Mouse (Mus musculus): ENCODE measurements at regions not wholly inside any gene's neighbourhood (a gene's known extent, or its start where the extent isn't known, plus 50 kb on each side); places are given as distances from the start of the nearest gene placed in this dataset.

GRCm38 (mm10) chr2:178686167-178686601 is 255.9 kb downstream of the Cdh26 start:
- no peak overlapping the region for H3K9ac ChIP-seq
- ATAC-seq (ENCODE audit: low FRiP score) (no peak), DNase-seq (ENCODE audit: low spot score) (no peak)
- no peaks in the 10 kb centered on the region for H3K36me3 ChIP-seq (replicated peaks; ENCODE audit: control insufficient read depth, insufficient read depth)
- H3K9me3 ChIP-seq (ENCODE audit: control insufficient read depth, low read length) = no peaks in the 10 kb centered on the region
- no peak overlapping the region for H3K4me3 ChIP-seq (replicated peaks; ENCODE audit: low read length)
- no peak overlapping the region for H3K27ac ChIP-seq
- no peak overlapping the region for H3K4me2 ChIP-seq (replicated peaks)
- H3K4me1 ChIP-seq (replicated peaks; ENCODE audit: control insufficient read depth, insufficient read depth, low read length) = 0 out of 2 replicates have a peak, but pooled peaks cover 10% of the 10 kb centered on the region
- 50% methylated on average over 7 of the region's 7 CpGs for WGBS
- no peaks in the 10 kb centered on the region for H3K27me3 ChIP-seq (ENCODE audit: control insufficient read depth, insufficient read depth, low read length)

- H3K4me2 ChIP-seq (replicated peaks) = no peak overlapping the region
- no peak overlapping the region for H3K4me3 ChIP-seq (replicated peaks; ENCODE audit: low read length)
- H3K27me3 ChIP-seq (ENCODE audit: control insufficient read depth, insufficient read depth, low read length) = no peaks in the 10 kb centered on the region
- no peak overlapping the region for H3K27ac ChIP-seq
- 0 out of 2 replicates have a peak, but pooled peaks cover 10% of the 10 kb centered on the region for H3K4me1 ChIP-seq (replicated peaks; ENCODE audit: control insufficient read depth, insufficient read depth, low read length)
- DNase-seq (ENCODE audit: low spot score) = no peak
- H3K9ac ChIP-seq = no peak overlapping the region
- no peaks in the 10 kb centered on the region for H3K9me3 ChIP-seq (ENCODE audit: control insufficient read depth, low read length)
- WGBS = 72% methylated on average over 6 of the region's 6 CpGs
- no peaks in the 10 kb centered on the region for H3K36me3 ChIP-seq (replicated peaks; ENCODE audit: control insufficient read depth, insufficient read depth)
- no peak for ATAC-seq (ENCODE audit: low FRiP score)
Observed at GRCm38 (mm10) chr2:178688586-178688985, 258.3 kb downstream of the Cdh26 start.

GRCm38 (mm10) chr2:178691190-178691864 is 261.0 kb downstream of the Cdh26 start:
- DNase-seq (ENCODE audit: low spot score) (no peak), ATAC-seq (ENCODE audit: low FRiP score) (no peak)
- H3K4me1 ChIP-seq (replicated peaks; ENCODE audit: control insufficient read depth, insufficient read depth, low read length) = 0 out of 2 replicates have a peak, but pooled peaks cover 6% of the 10 kb centered on the region
- no peak overlapping the region for H3K4me2 ChIP-seq (replicated peaks)
- H3K9me3 ChIP-seq (ENCODE audit: control insufficient read depth, low read length) = no peaks in the 10 kb centered on the region
- H3K9ac ChIP-seq = no peak overlapping the region
- no peak overlapping the region for H3K4me3 ChIP-seq (replicated peaks; ENCODE audit: low read length)
- WGBS = 74% methylated on average over 13 of the region's 13 CpGs
- no peak overlapping the region for H3K27ac ChIP-seq
- no peaks in the 10 kb centered on the region for H3K36me3 ChIP-seq (replicated peaks; ENCODE audit: control insufficient read depth, insufficient read depth)
- no peaks in the 10 kb centered on the region for H3K27me3 ChIP-seq (ENCODE audit: control insufficient read depth, insufficient read depth, low read length)

GRCm38 (mm10) chr2:178691865-178692228 is 261.5 kb downstream of the Cdh26 start:
- WGBS = 88% methylated on average over 4 of the region's 4 CpGs
- Histone ChIP-seq H3K4me2 (replicated peaks) (no peak overlapping the region), H3K9me3 (ENCODE audit: control insufficient read depth, low read length) (no peaks in the 10 kb centered on the region), H3K27ac (no peak overlapping the region), H3K36me3 (replicated peaks; ENCODE audit: control insufficient read depth, insufficient read depth) (no peaks in the 10 kb centered on the region), H3K4me1 (replicated peaks; ENCODE audit: control insufficient read depth, insufficient read depth, low read length) (0 out of 2 replicates have a peak, but pooled peaks cover under 1% of the 10 kb centered on the region), H3K27me3 (ENCODE audit: control insufficient read depth, insufficient read depth, low read length) (no peaks in the 10 kb centered on the region), H3K4me3 (replicated peaks; ENCODE audit: low read length) (no peak overlapping the region), H3K9ac (no peak overlapping the region)
- ATAC-seq (ENCODE audit: low FRiP score) = no peak
- DNase-seq (ENCODE audit: low spot score) = no peak

GRCm38 (mm10) chr2:178692231-178692630 is 261.9 kb downstream of the Cdh26 start:
- H3K4me2 ChIP-seq (replicated peaks) = no peak overlapping the region
- H3K27ac ChIP-seq = no peak overlapping the region
- no peaks in the 10 kb centered on the region for H3K27me3 ChIP-seq (ENCODE audit: control insufficient read depth, insufficient read depth, low read length)
- H3K9ac ChIP-seq = no peak overlapping the region
- no peaks in the 10 kb centered on the region for H3K36me3 ChIP-seq (replicated peaks; ENCODE audit: control insufficient read depth, insufficient read depth)
- no peak overlapping the region for H3K4me3 ChIP-seq (replicated peaks; ENCODE audit: low read length)
- no peak for DNase-seq (ENCODE audit: low spot score)
- WGBS = 76% methylated on average over 3 of the region's 3 CpGs
- no peaks in the 10 kb centered on the region for H3K4me1 ChIP-seq (replicated peaks; ENCODE audit: control insufficient read depth, insufficient read depth, low read length)
- no peak for ATAC-seq (ENCODE audit: low FRiP score)
- no peaks in the 10 kb centered on the region for H3K9me3 ChIP-seq (ENCODE audit: control insufficient read depth, low read length)

- no peak overlapping the region for H3K27ac ChIP-seq
- 62% methylated on average over 13 of the region's 13 CpGs for WGBS
Observed at GRCm38 (mm10) chr2:178698648-178699047, 268.3 kb downstream of the Cdh26 start.

GRCm38 (mm10) chr2:178700825-178701224 is 270.5 kb downstream of the Cdh26 start:
- no peak overlapping the region for H3K9ac ChIP-seq
- H3K4me1 ChIP-seq (replicated peaks; ENCODE audit: control insufficient read depth, insufficient read depth, low read length) = no peaks in the 10 kb centered on the region
- DNase-seq (ENCODE audit: low spot score) (no peak), ATAC-seq (ENCODE audit: low FRiP score) (no peak)
- no peak overlapping the region for H3K4me3 ChIP-seq (replicated peaks; ENCODE audit: low read length)
- no peak overlapping the region for H3K4me2 ChIP-seq (replicated peaks)
- H3K27me3 ChIP-seq (ENCODE audit: control insufficient read depth, insufficient read depth, low read length) = no peaks in the 10 kb centered on the region
- 83% methylated on average over 3 of the region's 3 CpGs for WGBS
- no peak overlapping the region for H3K27ac ChIP-seq
- H3K36me3 ChIP-seq (replicated peaks; ENCODE audit: control insufficient read depth, insufficient read depth) = no peaks in the 10 kb centered on the region
- H3K9me3 ChIP-seq (ENCODE audit: control insufficient read depth, low read length) = no peaks in the 10 kb centered on the region

More at GRCm38 (mm10) chr2:178698648-178699047, 268.3 kb downstream of the Cdh26 start:
- Histone ChIP-seq H3K36me3 (replicated peaks; ENCODE audit: control insufficient read depth, insufficient read depth) (no peaks in the 10 kb centered on the region), H3K4me2 (replicated peaks) (no peak overlapping the region), H3K9me3 (ENCODE audit: control insufficient read depth, low read length) (no peaks in the 10 kb centered on the region), H3K9ac (no peak overlapping the region), H3K27me3 (ENCODE audit: control insufficient read depth, insufficient read depth, low read length) (no peaks in the 10 kb centered on the region), H3K4me3 (replicated peaks; ENCODE audit: low read length) (no peak overlapping the region), H3K4me1 (replicated peaks; ENCODE audit: control insufficient read depth, insufficient read depth, low read length) (no peaks in the 10 kb centered on the region)
- ATAC-seq (ENCODE audit: low FRiP score) (peak; percentile 46; the same call in 1 of the 2 replicates), DNase-seq (ENCODE audit: low spot score) (no peak)

- 90% methylated on average over 3 of the region's 3 CpGs for WGBS
- Histone ChIP-seq H3K9me3 (ENCODE audit: control insufficient read depth, low read length) (no peaks in the 10 kb centered on the region), H3K4me2 (replicated peaks) (no peak overlapping the region), H3K9ac (no peak overlapping the region), H3K27ac (no peak overlapping the region), H3K27me3 (ENCODE audit: control insufficient read depth, insufficient read depth, low read length) (no peaks in the 10 kb centered on the region), H3K4me3 (replicated peaks; ENCODE audit: low read length) (no peak overlapping the region), H3K36me3 (replicated peaks; ENCODE audit: control insufficient read depth, insufficient read depth) (no peaks in the 10 kb centered on the region), H3K4me1 (replicated peaks; ENCODE audit: control insufficient read depth, insufficient read depth, low read length) (no peaks in the 10 kb centered on the region)
- DNase-seq (ENCODE audit: low spot score) = no peak
- no peak for ATAC-seq (ENCODE audit: low FRiP score)
Observed at GRCm38 (mm10) chr2:178704510-178704909, 274.2 kb downstream of the Cdh26 start.

- DNase-seq (ENCODE audit: low spot score) (no peak), ATAC-seq (ENCODE audit: low FRiP score) (no peak)
- WGBS = 82% methylated on average over 2 of the region's 2 CpGs
Observed at GRCm38 (mm10) chr2:178708649-178709048, 278.3 kb downstream of the Cdh26 start.

More at GRCm38 (mm10) chr2:178708649-178709048, 278.3 kb downstream of the Cdh26 start:
- Histone ChIP-seq H3K4me1 (replicated peaks; ENCODE audit: control insufficient read depth, insufficient read depth, low read length) (no peaks in the 10 kb centered on the region; the same call in 1 of the 2 replicates), H3K4me2 (replicated peaks) (no peak overlapping the region), H3K36me3 (replicated peaks; ENCODE audit: control insufficient read depth, insufficient read depth) (no peaks in the 10 kb centered on the region), H3K27me3 (ENCODE audit: control insufficient read depth, insufficient read depth, low read length) (no peaks in the 10 kb centered on the region), H3K9ac (no peak overlapping the region), H3K4me3 (replicated peaks; ENCODE audit: low read length) (no peak overlapping the region), H3K27ac (no peak overlapping the region), H3K9me3 (ENCODE audit: control insufficient read depth, low read length) (no peaks in the 10 kb centered on the region)

Data from hindbrain, embryonic 14.5 days (tissue).